Comparison of ENCODE assay signal across 9 mouse cellular contexts in genomic region chr11:120250991-120251949, GRCm38 (mm10). TPM values are rescaled to one million over a fixed set of nuclear protein-coding genes. Genes with fewer than 3 reads are reported as not detected.
DNase-seq lines count a peak whose midpoint lies in the region; ATAC-seq and TF ChIP-seq lines count a peak whose summit lies in the region.
"Had no signal": no experiment of that assay in that cellular context is flagged by ENCODE, and none has a peak within 500 bp of the region (broad histone marks: within the 10 kb centered on the region; RNA-seq: fewer than 3 reads in every experiment).

No protein-coding gene starts in this region.

- H3K9ac ChIP-seq in embryonic facial prominence, embryonic 13.5 days, result peak overlapping the region; percentile 32; the same call in 1 of the 2 replicates
- H3K9ac ChIP-seq in limb, embryonic 11.5 days (ENCODE audit: low read length), result no peak overlapping the region

- no peak for TF ChIP-seq CTCF in gastrocnemius, adult 2 months (IDR thresholded peaks at IDR 0.05)

- ATAC-seq in embryonic facial prominence, embryonic 13.5 days (ENCODE audit: insufficient number of reproducible peaks, insufficient read depth, low FRiP score, low TSS enrichment, low read depth), result no peak
- ATAC-seq in limb, embryonic 11.5 days (ENCODE audit: insufficient number of reproducible peaks, low FRiP score, low TSS enrichment, low read depth), result 0 out of 2 replicates have a peak, but pooled peaks have one; percentile 20

- H3K4me1 ChIP-seq in embryonic facial prominence, embryonic 13.5 days, result peaks cover 93% of the 10 kb centered on the region
- H3K4me1 ChIP-seq in limb, embryonic 11.5 days (ENCODE audit: control insufficient read depth, insufficient read depth, low read length), result peaks cover 71% of the 10 kb centered on the region

- H3K9me3 ChIP-seq in embryonic facial prominence, embryonic 13.5 days, result no peaks in the 10 kb centered on the region
- H3K9me3 ChIP-seq in limb, embryonic 11.5 days (ENCODE audit: control insufficient read depth, low read length), result no peaks in the 10 kb centered on the region

- WGBS in embryonic facial prominence, embryonic 13.5 days, result 52% methylated on average over 18 of the region's 18 CpGs
- WGBS in limb, embryonic 11.5 days, result 55% methylated on average over 17 of the region's 18 CpGs

- peak overlapping the region; percentile 11; the same call in 1 of the 2 replicates for H3K4me3 ChIP-seq in gastrocnemius, adult 2 months
- H3K4me3 ChIP-seq in embryonic facial prominence, embryonic 13.5 days, result no peak overlapping the region
- no peak overlapping the region for H3K4me3 ChIP-seq in limb, embryonic 11.5 days (ENCODE audit: low read depth, low read length)

- peak overlapping the region; percentile 80 for H3K27ac ChIP-seq in gastrocnemius, adult 2 months
- peak overlapping the region; percentile 74 for H3K27ac ChIP-seq in embryonic facial prominence, embryonic 13.5 days
- peak overlapping the region; percentile 51; the same call in 1 of the 2 replicates for H3K27ac ChIP-seq in limb, embryonic 11.5 days (replicated peaks; ENCODE audit: low read depth, low read length)

- no peaks in the 10 kb centered on the region for H3K27me3 ChIP-seq in embryonic facial prominence, embryonic 13.5 days
- no peaks in the 10 kb centered on the region for H3K27me3 ChIP-seq in limb, embryonic 11.5 days (ENCODE audit: control insufficient read depth, insufficient read depth, low read length)

- no peak overlapping the region for H3K4me2 ChIP-seq in embryonic facial prominence, embryonic 13.5 days
- peak overlapping the region; percentile 23; the same call in 1 of the 2 replicates for H3K4me2 ChIP-seq in limb, embryonic 11.5 days (ENCODE audit: low read depth, severe bottlenecking)

- peak; percentile 67 for DNase-seq in gastrocnemius, adult 2 months
- DNase-seq in gastrocnemius, postnatal 14 days, result no peak
- peak; percentile 61 for DNase-seq in 3134 (ENCODE audit: extremely low read depth, insufficient read length, low spot score)
- no peak for DNase-seq in limb, embryonic 11.5 days (ENCODE audit: low spot score)
- no peak for DNase-seq in urinary bladder, postnatal 36 days (ENCODE audit: low spot score in 2 of 2)
- DNase-seq in right cerebral cortex, adult 2 months (ENCODE audit: low spot score in 2 of 2), result no peak
- DNase-seq in retina, postnatal 1 day, result no peak
- DNase-seq: right cerebral cortex, postnatal 25 days had no signal

- 0 out of 2 replicates have a peak, but pooled peaks cover 7% of the 10 kb centered on the region for H3K36me3 ChIP-seq in embryonic facial prominence, embryonic 13.5 days
- no peaks in the 10 kb centered on the region; the same call in 1 of the 2 replicates for H3K36me3 ChIP-seq in limb, embryonic 11.5 days (ENCODE audit: control insufficient read depth, insufficient read depth, low read length)

- intact Hi-C loops in gastrocnemius, adult 2 months (cut with DNase I), result no loop called here
- intact Hi-C loops in gastrocnemius, postnatal 14 days (cut with DNase I; ENCODE audit: low total_unique reads), result no loop called here

RNA-seq across cellular contexts. Expression of gene Bahcc1, which starts 18.5 kb away (rescaled TPM):
- 1 to 10 TPM; 3.5 to 5.3 TPM for total RNA-seq in gastrocnemius, adult 2 months (2021)
- 1 to 10 TPM; 3.4 to 8.1 TPM for total RNA-seq in gastrocnemius, postnatal 14 days (2021)
- polyA plus RNA-seq in embryonic facial prominence, embryonic 13.5 days (2015; fragmentation: Nextera tagmentation; extraction: Ambion mirVana), result 13.1 and 13.9 TPM in 2 replicates
- 24.9 and 27.6 TPM in 2 replicates for polyA plus RNA-seq in limb, embryonic 11.5 days (2014; fragmentation: Nextera tagmentation; extraction: Ambion mirVana)

Comparison
In these comparisons a context has a peak if more than half of its experiments do, and no peak if none do; other contexts are left out.
1. DNase-seq: peak in gastrocnemius, adult 2 months (single experiment) and 3134 (single experiment); none in gastrocnemius, postnatal 14 days (single experiment), limb, embryonic 11.5 days (single experiment), urinary bladder, postnatal 36 days (0 of 2), right cerebral cortex, adult 2 months (0 of 2) and retina, postnatal 1 day (single experiment).
2. Peak in every context shown above with its lines, with median percentiles within 50 percentile points of each other: H3K27ac ChIP-seq.